Mouse (Mus musculus) fibroblast of lung, adult 2 months (primary cell): ENCODE data around the gene St13.
"Not testable (repeated sequence)": the region's sequence is repeated elsewhere in the genome, so short reads cannot be mapped to it uniquely, and the experiment has no call there.

Source experiments
- DNase-seq: peaks from one replicate; pipeline ENCODE4 v3.0.0-alpha.2; 2011; ENCODE audit warnings: low read depth

Gene St13

GRCm38 (mm10) chr15:81399638-81400315 lies at the start of gene St13, which contains the start of gene Xpnpep3:
Gene St13 (minus strand): TSS chr15:81400077.
Gene Xpnpep3 (plus strand): TSS chr15:81400138.
- peak; percentile 95 for DNase-seq

DNA sequence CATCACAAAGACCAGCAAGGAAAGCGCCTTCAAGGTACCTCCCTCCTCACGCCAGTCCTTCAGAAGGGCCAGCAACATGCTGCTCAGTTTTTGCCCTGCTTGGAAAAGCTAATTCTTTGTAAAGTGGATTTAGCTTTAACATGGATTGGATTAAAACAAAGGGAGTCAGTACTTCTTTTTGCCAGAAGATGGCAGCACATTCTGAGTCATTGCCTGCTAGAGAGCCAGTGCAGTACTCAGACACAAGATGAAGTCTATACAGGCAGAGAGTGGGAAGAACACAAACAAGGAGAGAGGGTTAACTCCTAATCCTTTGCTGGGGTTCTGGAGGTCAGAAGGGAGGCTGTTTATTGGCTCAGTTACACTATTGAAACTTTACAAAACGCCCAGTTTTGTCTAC lies 48.6 kb upstream of the St13 start:
- peak; percentile 61 for DNase-seq

DNA sequence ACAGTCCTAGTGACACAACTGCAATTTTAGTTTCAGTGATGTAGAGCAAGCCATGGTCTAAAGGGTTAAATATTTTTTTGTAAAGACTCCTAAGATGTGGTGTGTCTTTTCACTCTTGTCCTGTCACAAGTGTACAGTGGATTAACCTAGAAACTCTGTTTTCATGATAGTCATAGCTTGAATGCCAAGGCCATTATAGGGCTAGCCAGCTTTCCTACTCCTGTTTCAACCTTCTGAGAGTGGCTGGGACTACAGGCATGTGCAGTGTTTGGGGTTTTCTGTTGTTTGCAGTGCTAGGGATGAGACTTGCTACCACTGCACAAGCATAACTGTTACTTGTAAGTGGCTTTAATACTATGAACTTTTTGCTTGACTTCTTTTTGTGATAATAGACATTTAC lies 39.4 kb upstream of the St13 start:
- DNase-seq = no peak

DNA sequence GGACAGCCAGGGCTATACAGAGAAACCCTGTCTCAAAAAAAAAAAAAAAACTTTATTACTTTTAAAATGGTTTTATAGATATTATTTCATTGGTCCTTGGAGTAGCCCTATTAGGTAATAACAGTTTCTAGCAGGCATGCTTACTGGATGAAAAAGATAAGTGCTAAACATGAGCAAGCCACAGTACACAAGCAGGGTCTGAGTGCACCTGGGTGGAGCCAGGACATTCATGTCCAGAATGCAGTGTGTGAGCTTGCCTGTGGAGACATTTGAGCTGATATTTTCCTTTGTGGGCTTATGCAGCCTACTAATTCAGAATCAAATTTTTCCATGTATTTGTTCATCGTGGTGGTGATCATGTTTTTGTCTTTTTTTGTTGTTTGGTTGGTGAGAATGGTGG lies 38.5 kb upstream of the St13 start:
- DNase-seq = no peak

DNA sequence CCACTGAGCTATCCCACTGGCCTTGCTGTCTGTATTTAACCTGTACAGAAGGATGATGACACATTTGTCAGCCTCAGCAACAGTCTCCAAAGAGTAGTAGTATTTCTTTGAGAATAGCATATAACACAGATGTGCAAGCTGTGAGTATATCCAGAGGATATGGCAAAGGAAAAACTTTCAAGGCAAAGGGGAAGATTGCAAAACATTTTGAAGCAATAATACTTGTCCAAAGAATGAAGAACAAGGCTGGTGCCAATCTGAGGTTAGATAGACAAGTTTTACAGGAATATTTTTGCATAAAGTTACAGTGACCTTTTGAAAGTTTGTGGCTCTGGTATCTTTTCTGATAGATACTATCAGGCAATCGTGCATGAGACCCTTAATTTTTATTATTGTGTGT lies 31.3 kb upstream of the St13 start:
- no peak for DNase-seq

DNA sequence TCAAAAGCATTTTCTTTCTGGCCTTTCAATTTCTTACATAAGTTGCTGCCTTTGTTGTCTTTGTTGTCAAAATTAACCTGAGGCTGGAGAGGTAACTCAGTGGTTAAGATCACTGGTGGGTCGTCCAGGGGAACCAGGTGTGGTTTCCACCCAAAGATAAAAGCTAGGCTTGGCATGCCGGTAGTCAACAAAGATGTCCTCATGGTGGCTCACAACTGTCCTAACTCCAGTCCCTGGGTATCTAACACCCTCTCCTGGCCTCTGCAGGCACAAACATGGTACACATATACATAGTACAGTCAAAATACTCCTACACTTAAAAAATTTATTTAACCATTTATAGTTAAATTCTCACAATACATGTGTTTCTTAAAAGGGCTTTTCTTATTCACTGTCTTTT lies 28.1 kb upstream of the St13 start:
- DNase-seq = no peak

DNA sequence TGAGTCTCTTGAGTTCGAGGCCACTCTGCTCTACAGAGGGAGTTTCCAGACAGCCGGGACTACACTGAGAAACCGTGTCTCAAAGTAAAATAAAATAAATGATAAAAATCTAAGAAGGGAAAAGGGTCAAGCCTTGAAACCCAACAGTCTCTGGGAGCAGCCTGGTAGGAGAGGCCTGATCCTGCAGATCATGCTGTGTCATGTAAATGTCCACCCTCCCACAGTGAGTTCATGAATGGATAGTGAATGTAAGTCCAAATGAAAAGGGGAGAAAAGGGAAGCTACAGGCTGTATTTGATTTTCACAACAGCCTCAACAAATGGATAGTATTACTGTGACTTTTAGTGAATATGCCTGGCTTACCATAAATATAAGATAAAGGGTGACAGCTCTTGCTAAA lies 25.4 kb upstream of the St13 start:
- DNase-seq = no peak

DNA sequence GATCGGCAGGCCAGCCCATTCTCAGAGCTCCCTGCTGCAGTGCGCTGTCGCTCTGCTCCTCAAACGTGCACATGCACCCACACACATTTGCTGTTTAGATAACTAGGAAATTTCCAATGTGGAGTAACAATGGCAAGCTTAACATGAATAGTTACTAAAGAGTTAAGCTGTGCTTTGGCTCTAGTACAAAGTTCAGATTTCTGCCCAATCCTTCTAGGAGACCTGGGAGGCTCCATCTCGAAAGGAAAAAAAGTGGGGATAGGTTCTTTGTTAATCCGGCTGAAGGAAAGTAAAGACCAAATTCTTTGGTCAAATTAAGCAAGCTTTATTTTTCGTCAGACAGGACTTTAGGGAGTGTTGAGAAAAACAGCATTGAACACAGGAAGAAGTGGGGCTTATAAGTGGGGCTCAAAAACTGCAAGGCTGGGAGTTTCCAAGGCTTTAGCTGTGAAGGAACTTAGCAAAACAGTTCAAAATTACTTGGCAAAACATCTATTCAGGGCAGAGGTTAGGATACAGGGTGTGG lies 22.3 kb upstream of the St13 start:
- DNase-seq = no peak

GRCm38 (mm10) chr15:81421454-81421853 lies 21.6 kb upstream of the St13 start:
- no peak for DNase-seq

DNA sequence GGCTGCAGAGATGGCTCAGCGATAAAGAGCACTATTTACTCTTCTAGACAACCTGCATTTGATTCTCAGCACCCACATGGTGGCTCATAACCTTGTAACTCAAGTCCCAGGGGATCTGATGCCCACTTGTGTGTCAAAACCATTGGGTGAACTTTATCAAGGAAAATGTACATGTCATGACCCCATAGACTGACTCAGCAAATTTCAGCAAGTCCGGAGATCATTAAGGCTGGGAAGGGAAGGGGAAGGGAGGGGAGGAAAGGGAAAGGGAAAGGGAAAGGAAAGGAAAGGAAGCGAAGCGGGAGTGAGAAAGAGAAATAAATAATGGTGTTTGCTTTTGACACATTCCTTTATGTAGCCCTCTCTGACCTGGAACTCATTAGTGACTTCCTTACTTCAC lies 18.2 kb upstream of the St13 start:
- DNase-seq = no peak

DNA sequence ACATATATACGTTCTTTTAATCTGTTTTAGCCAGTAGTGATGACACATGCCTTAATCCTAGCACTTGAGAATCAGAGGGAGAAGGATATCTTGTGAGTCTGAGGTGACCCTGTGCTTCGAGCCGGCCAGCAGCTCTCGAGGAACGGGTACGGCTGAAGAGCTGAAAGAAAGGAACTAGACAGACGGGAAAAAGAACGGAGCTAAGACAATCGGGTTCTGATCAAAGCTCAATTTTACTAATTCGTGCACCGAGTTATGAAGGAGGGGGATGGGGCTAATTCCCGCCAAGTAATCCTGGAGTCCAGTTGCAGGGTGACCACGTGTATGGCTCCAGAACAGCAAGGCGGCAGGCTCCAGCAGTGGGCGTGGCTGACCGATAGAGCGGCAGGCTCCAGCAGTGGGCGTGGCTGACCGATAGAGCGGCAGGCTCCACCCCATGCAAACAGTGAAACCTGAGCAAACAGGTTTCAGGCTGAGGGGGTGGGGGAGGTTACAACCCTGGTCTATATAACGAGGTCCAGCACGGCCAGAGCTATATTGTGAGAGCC lies 17.0 kb upstream of the St13 start:
- DNase-seq = not testable (repeated sequence)

GRCm38 (mm10) chr15:81408199-81408598 lies 8.3 kb upstream of the St13 start, which contains the start of gene Dnajb7:
Gene Dnajb7 (minus strand): TSS chr15:81408299.
- no peak for DNase-seq

- DNase-seq = no peak
Observed at GRCm38 (mm10) chr15:81405008-81405407, 5.1 kb upstream of the St13 start.

DNA sequence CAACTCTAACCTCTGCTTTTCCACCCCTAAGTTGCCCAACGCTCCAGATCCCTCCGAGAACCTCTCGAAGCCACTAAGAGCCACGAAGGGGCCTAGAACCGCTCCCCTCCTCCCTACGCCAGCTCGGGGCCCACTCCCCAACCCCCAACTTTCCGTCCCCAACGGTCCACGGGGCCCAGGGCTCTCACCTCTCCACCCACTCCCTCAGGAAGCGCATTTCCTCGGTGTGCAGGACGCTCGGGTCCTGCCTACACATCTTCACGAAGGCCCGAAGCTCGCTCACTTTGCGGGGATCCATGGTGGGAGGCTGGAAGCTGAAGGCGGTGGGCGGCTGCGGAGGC lies 610 bp downstream of the St13 start:
- no peak for DNase-seq

DNA sequence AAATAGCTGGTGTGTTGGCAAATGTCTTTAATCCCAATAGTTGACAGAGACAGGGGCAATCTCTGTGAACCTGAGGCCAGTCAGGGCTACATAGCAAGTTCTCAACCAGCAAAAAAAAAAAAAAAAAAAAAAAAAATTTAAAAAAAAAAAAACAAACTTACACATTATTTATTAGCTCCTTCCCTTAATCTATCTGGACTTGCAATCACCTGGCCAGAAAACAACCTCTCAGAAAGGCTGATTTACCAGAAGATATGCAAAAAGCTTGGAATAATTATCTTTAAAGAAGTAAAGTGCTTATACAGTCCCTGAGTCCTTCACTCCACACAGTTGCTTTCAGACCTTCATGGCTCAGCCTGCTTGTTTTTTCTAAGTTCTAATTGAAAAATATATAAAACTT lies 1.7 kb downstream of the St13 start:
- DNase-seq = no peak

- DNase-seq = no peak
Observed at GRCm38 (mm10) chr15:81394211-81394915, 5.5 kb downstream of the St13 start.

GRCm38 (mm10) chr15:81392997-81393396 lies 6.9 kb downstream of the St13 start:
- DNase-seq = no peak

- no peak for DNase-seq
Observed at GRCm38 (mm10) chr15:81386327-81386726, 13.6 kb downstream of the St13 start.

GRCm38 (mm10) chr15:81378845-81379244 lies 21.0 kb downstream of the St13 start:
- DNase-seq = no peak

DNA sequence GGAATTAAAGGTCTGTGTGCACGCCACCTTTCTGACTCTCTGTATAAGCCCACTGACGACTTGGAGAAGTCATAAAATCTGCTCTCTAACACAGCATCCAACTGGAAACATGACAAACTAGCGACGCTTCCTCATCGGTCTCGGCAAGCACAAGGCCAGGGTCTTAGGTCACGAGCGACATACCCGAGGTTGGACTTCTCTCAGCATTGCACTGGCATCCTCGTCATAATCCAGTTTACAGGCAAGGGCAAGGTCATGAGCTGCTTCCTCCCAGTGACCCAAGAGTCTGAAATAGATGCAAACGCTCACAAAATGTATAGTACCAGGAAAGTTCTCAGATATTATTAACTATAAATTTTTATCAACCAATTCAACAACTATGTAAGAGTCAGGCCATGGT lies 25.3 kb downstream of the St13 start:
- DNase-seq = no peak

DNA sequence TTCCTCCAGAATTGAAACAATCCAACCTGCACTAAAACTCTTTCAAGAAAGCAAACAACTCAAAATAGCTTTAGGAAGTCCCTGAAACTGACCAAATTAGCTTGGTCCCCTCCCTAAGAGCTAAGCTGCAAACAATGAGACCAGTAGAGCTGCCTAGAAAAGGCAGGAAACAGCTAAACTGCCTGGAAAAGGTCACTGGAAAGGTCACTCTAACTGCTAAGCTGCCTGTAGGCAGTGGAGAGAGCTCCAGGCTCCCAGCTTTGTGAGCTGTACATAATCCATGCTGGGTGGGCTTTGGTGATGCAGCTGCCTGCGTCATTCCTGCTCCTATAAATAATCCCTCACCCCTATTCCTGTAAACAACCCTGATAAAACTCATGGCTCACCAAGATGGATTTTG lies 29.5 kb downstream of the St13 start:
- DNase-seq = no peak

- DNase-seq = no peak
Observed at GRCm38 (mm10) chr15:81368601-81369000, 31.3 kb downstream of the St13 start.

- no peak for DNase-seq
Observed at GRCm38 (mm10) chr15:81366241-81366640, 33.6 kb downstream of the St13 start.
